Mouse (Mus musculus): ENCODE measurements around the gene Pcgf6. TPM values are rescaled to one million over a fixed set of nuclear protein-coding genes. Genes with fewer than 3 reads are reported as not detected.
"Not testable (repeated sequence)": the region's sequence is repeated elsewhere in the genome, so short reads cannot be mapped to it uniquely, and the experiment has no call there.

Gene Pcgf6
- polyA plus RNA-seq, 1 experiment from 2014 or later: 33.4 TPM

DNA sequence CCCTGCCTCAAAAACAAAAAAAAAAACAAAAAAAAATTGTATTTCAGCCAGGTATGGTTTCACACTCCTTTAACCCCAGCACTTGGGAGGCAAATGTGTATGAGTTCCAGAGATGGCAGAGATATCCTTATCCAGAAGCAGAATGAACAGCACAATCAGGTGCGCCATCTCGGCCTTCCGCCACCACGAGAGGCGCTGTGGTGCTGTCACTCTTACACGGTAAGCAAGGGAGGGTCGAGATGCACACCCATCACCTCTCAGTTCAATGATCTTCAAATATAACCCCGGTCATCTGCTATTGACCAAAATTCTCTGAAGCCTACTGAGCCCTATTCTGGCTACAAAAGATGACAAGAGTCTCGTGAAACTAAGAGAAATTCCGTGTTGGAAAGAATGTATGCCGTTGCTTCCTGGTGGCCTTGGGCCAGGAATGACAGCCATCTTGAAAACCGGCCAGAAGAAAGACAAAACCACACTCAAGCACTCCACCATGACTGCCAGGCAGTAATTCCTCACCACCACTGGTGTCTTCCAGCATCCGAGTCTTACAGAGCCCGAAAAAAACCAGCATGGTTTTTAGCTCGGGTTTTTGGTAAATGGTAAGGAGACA is 38.1 kb downstream of the Pcgf6 start:
- WGBS: 91% methylated on average over 15 of the region's 15 CpGs
- Histone ChIP-seq H3K4me1 (replicated peaks) (peaks cover 9% of the 10 kb centered on the region), H3K27ac (replicated peaks) (peak overlapping the region; percentile 97), H3K36me3 (no peaks in the 10 kb centered on the region), H3K4me3 (no peak overlapping the region), H3K27me3 (no peaks in the 10 kb centered on the region), H3K9ac (no peak overlapping the region), H3K4me2 (peak overlapping the region; percentile 78), H3K9me3 (no peaks in the 10 kb centered on the region)
- no peak for ATAC-seq (ENCODE audit: low FRiP score, low read depth)

DNA sequence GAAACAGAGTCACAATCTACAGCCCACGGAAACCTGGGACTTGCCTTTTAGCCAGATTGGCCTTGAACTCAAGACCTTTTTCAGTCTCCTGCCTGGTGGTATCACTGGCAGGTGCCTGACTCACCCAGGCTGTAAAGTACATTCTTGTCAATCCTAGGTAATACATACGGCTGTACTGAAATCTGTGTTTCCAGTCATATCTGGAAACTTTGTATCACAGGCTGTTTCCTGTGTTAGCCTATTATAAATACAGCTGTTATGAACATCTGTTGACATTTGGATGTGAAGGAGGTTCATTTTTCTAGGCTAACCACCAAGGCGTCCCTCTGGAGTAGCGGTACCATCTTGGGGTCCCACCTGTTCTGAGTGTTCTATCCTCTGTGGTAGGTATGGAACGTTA is 40.8 kb downstream of the Pcgf6 start:
- WGBS: 88% methylated on average over 5 of the region's 5 CpGs
- no peak overlapping the region for H3K27ac ChIP-seq (replicated peaks)
- ATAC-seq (ENCODE audit: low FRiP score, low read depth): no peak
- H3K9me3 ChIP-seq: no peaks in the 10 kb centered on the region
- peaks cover 9% of the 10 kb centered on the region for H3K4me1 ChIP-seq (replicated peaks)
- no peaks in the 10 kb centered on the region for H3K27me3 ChIP-seq
- no peak overlapping the region for H3K4me3 ChIP-seq
- no peak overlapping the region for H3K4me2 ChIP-seq
- H3K36me3 ChIP-seq: no peaks in the 10 kb centered on the region
- no peak overlapping the region for H3K9ac ChIP-seq

DNA sequence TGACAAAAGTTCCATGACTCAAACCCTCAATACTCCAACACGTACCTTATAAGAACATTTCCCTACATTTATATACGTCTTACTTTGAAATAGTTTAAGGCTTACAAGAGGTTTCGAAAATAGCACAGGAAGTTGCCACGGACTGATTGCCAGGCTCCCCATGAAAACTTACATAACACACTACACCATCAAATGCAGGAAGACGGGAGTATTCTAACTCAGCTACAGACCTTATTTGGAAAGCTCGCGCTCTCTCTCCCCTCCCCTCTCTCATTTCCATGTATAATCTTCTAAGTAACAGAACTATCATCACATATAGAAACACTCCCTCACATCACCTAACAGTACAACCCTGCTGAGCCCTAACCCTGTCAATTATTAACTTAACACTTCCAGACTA is 41.3 kb downstream of the Pcgf6 start:
- no peak overlapping the region for H3K27ac ChIP-seq (replicated peaks)
- H3K36me3 ChIP-seq: no peaks in the 10 kb centered on the region
- H3K9ac ChIP-seq: no peak overlapping the region
- no peaks in the 10 kb centered on the region for H3K27me3 ChIP-seq
- peaks cover 9% of the 10 kb centered on the region for H3K4me1 ChIP-seq (replicated peaks)
- 88% methylated on average over 7 of the region's 7 CpGs for WGBS
- no peak overlapping the region for H3K4me2 ChIP-seq
- no peak for ATAC-seq (ENCODE audit: low FRiP score, low read depth)
- no peak overlapping the region for H3K4me3 ChIP-seq
- no peaks in the 10 kb centered on the region for H3K9me3 ChIP-seq

DNA sequence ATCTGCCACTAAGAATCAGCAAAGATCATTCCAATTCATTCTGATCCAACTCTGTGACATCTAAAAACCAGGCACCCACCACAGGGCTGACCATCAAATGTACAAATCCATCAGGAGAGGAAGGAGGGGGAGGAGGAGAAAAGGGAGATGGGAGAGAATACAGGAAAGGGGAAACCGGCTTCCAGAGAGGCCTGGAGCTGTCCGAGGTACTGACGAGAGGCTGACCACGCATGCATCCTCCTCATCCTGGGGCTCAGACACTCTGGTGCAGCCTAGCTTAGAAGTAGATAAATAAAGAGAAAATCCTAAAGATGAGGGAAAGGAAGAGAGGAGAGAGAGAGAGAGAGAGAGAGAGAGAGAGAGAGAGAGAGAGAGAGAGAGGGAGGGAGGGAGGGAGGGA is 44.4 kb downstream of the Pcgf6 start:
- 6% methylated on average over 4 of the region's 4 CpGs for WGBS
- no peaks in the 10 kb centered on the region for H3K4me1 ChIP-seq (replicated peaks)

DNA sequence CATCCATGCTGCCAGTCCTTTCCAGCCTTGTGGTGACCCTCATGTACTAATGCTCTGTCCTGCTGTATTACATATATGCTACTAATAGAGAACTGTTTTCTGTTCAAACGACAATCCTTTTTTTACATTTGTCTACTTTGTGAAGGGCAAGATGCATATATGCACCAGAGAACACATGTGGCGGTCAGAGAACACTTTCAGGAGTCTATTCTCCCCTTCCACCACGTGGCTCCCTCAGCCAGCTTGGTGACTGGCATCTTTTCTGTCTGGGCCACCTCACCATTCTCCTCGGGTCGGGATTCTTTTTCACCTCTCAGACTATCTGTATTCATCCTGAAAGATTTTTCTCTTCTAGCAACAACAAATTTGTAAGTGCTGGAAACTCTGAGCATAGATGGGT is 44.8 kb downstream of the Pcgf6 start:
- Histone ChIP-seq H3K27ac (replicated peaks) (no peak overlapping the region), H3K4me2 (no peak overlapping the region), H3K4me1 (replicated peaks) (no peaks in the 10 kb centered on the region), H3K4me3 (no peak overlapping the region), H3K9ac (no peak overlapping the region), H3K9me3 (no peaks in the 10 kb centered on the region), H3K36me3 (no peaks in the 10 kb centered on the region), H3K27me3 (no peaks in the 10 kb centered on the region)
- ATAC-seq (ENCODE audit: low FRiP score, low read depth): no peak
- WGBS: 62% methylated on average over 5 of the region's 5 CpGs

More for the DNA sequence above, 44.4 kb downstream of the Pcgf6 start:
- ATAC-seq (ENCODE audit: low FRiP score, low read depth): no peak
- Histone ChIP-seq H3K36me3 (no peaks in the 10 kb centered on the region), H3K27me3 (no peaks in the 10 kb centered on the region), H3K4me2 (no peak overlapping the region), H3K9ac (no peak overlapping the region), H3K9me3 (no peaks in the 10 kb centered on the region), H3K27ac (replicated peaks) (no peak overlapping the region), H3K4me3 (no peak overlapping the region)

DNA sequence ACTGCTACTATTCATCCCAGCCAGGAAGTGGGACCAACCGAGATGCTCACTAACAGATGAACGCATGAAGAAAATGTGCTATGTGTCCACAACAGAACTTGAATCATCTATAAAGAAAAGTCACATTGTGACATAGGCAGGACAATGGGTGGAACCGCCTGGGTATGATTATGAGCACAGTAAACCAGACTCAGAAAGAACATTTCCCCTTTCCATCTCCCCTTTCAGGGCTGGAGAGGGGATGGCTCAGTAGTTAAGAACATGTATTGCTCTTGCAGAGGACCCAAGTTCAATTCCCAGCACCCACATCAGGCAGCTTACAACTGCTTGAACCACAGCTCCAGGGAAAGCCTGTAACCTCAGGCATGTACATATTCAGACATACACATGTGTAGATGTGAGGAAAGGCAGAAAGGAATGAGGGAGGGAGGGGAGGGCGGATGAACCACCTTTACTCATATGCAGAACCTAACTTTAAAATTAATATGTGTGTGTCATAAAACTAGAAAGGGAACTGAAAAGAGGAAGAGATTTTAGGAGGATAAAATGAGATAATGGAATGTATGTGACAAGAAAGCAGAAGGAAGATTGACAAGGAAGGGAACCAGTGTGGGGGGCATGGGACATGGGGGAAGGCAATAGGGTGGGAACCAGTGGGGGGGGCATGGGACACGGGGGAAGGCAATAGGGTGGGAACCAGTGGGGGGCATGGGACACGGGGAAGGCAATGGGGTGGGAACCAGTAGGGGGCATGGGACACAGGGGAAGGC is 46.8 kb downstream of the Pcgf6 start:
- Histone ChIP-seq H3K9me3 (no peaks in the 10 kb centered on the region), H3K36me3 (no peaks in the 10 kb centered on the region), H3K27me3 (no peaks in the 10 kb centered on the region), H3K4me3 (no peak overlapping the region), H3K4me1 (replicated peaks) (no peaks in the 10 kb centered on the region), H3K27ac (replicated peaks) (no peak overlapping the region), H3K4me2 (no peak overlapping the region), H3K9ac (no peak overlapping the region)
- 85% methylated on average over 6 of the region's 6 CpGs for WGBS
- ATAC-seq (ENCODE audit: low FRiP score, low read depth): no peak

DNA sequence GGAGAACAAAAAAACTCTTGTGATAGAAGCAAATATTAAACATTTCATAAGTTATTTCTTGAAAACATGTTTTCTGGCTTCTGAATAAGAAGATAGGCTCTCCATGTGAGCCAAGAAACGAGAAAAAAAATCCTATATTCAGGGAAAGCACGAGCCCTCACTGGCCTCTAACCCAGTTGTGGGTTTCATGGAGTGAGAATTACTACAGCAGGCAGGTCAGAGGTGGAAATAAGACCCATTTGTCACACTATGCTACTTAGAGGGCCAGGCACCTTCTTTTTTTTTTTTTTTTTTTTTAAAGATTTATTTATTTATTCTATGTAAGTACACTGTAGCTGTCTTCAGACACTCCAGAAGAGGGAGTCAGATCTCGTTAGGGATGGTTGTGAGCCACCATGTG is 50.3 kb downstream of the Pcgf6 start:
- not testable (repeated sequence) for H3K9me3 ChIP-seq; H3K9ac ChIP-seq; H3K27ac ChIP-seq (replicated peaks); H3K4me3 ChIP-seq; ATAC-seq (ENCODE audit: low FRiP score, low read depth); H3K27me3 ChIP-seq; H3K4me2 ChIP-seq; H3K4me1 ChIP-seq (replicated peaks); H3K36me3 ChIP-seq
- WGBS: 82% methylated on average over 2 of the region's 3 CpGs

DNA sequence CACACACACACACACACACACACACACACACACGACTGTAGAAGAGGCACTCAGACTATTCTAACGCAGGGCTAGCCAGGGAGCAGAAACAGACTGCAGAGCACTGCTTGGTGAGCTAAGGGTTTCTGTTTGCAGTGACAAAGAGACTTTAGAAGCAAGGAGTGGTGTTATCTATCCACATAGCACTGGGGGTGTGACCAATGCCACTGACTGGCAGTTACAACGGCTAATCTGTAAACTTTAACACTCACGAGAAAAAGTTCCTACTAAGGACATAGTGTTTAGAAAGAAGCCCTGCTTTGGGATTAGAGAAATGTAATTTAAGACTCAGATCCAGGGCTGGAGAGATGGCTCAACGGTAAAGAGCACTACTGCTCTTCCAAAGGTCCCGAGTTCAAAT is 51.0 kb downstream of the Pcgf6 start:
- WGBS: 90% methylated on average over 6 of the region's 6 CpGs
- Histone ChIP-seq H3K4me2 (no peak overlapping the region), H3K9me3 (no peaks in the 10 kb centered on the region), H3K36me3 (no peaks in the 10 kb centered on the region), H3K4me1 (replicated peaks) (no peaks in the 10 kb centered on the region), H3K27ac (replicated peaks) (no peak overlapping the region), H3K9ac (no peak overlapping the region), H3K27me3 (no peaks in the 10 kb centered on the region), H3K4me3 (no peak overlapping the region)
- ATAC-seq (ENCODE audit: low FRiP score, low read depth): no peak

DNA sequence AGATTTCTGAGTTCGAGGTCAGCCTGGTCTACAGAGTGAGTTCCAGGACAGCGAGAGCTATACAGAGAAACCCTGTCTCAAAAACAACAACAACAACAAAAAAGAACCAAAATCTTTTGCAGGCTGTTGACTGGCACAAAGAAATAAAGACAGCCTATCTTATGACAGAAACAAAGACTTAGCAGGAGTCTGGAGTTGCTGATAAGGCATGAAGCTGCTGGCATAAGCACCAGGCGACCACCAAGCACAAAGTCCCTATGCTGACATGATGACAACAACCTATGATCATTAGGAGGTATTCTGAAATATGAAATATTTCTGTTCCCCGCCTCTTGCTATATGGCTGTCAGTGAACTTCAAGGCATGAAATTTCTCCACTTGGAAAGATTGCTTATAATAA is 51.8 kb downstream of the Pcgf6 start:
- H3K9ac ChIP-seq: no peak overlapping the region
- H3K27ac ChIP-seq (replicated peaks): no peak overlapping the region
- 83% methylated on average over 4 of the region's 4 CpGs for WGBS
- H3K4me1 ChIP-seq (replicated peaks): no peaks in the 10 kb centered on the region
- H3K4me2 ChIP-seq: no peak overlapping the region
- no peak overlapping the region for H3K4me3 ChIP-seq
- no peak for ATAC-seq (ENCODE audit: low FRiP score, low read depth)
- no peaks in the 10 kb centered on the region for H3K9me3 ChIP-seq
- no peaks in the 10 kb centered on the region for H3K27me3 ChIP-seq
- H3K36me3 ChIP-seq: no peaks in the 10 kb centered on the region

DNA sequence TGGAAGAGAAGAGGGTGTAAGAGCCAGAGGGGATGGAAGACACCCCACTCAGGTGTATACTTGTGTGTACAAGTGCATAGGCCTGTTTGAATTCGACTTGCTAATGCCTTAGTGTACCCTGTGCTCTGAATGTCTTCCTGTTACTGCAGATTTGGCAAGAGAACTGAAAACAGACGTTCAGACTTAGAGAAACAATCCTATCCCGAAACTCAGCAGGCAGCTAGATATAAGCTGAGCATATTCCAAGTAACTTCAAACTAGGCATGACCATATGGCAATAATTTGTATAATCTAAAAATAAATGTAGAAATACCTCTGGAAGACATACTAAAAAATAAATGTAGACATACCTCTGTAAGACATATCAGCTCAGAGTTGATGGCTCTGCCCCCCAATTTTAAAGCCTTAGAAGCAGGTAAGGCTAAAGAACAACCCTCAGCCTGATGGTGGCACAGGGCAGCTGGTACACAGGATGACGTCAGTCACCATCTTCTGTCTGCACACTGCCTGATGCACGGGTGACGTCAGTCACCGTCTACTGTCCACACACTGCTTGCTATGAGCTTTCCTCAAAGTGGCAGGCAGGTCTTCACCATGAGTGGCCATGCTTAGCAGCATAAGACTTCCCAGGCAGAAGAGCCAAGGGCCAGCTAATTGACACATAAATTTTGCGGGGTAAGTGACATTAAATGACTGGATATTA is 52.4 kb downstream of the Pcgf6 start:
- WGBS: 86% methylated on average over 8 of the region's 8 CpGs
- ATAC-seq (ENCODE audit: low FRiP score, low read depth): no peak
- H3K9ac ChIP-seq: no peak overlapping the region
- no peak overlapping the region for H3K27ac ChIP-seq (replicated peaks)
- no peaks in the 10 kb centered on the region for H3K36me3 ChIP-seq
- no peak overlapping the region for H3K4me3 ChIP-seq
- no peaks in the 10 kb centered on the region for H3K9me3 ChIP-seq
- no peak overlapping the region for H3K4me2 ChIP-seq
- no peaks in the 10 kb centered on the region for H3K27me3 ChIP-seq
- no peaks in the 10 kb centered on the region for H3K4me1 ChIP-seq (replicated peaks)

DNA sequence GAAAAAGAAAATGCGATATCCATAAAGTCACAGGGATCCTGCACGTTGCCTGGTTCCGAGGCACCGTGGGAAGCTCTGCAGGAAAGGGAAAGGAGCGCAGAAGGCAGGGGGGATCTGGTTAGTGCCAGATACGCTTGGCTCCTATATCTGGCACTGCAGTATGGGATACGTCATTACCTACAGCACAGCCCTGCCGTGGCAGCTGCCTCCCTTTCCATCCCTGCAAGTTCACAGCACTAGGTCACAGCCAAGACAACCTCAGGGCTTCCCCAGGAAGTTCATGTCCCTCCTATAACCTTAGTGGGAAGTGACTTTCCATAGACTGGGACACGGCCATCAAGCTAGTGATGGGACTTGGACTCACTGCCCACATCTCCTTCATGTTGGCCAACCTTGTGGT is 54.6 kb downstream of the Pcgf6 start:
- H3K9ac ChIP-seq: no peak overlapping the region
- 88% methylated on average over 9 of the region's 9 CpGs for WGBS
- no peak for ATAC-seq (ENCODE audit: low FRiP score, low read depth)

DNA sequence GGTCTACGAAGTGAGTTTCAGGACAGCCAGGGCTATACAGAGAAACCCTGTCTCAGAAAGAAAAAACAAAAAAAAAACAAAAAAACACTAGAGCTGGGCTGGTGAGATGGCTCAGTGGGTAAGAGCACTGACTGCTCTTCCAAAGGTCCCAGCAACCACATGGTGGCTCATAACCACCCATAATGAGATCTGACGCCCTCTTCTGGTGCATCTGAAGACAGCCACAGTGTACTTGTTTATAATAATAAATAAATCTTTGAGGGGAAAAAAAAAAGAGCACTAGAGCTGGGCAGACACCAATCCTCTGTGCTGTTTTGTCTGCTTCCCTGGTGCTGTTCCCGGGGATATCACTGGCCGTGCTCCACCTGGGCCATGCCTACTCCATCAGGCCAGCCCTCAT is 58.4 kb downstream of the Pcgf6 start:
- not testable (repeated sequence) for ATAC-seq (ENCODE audit: low FRiP score, low read depth); H3K36me3 ChIP-seq; H3K4me2 ChIP-seq; H3K4me1 ChIP-seq (replicated peaks); H3K4me3 ChIP-seq; H3K9me3 ChIP-seq; H3K9ac ChIP-seq; H3K27ac ChIP-seq (replicated peaks); H3K27me3 ChIP-seq
- WGBS: 75% methylated on average over 4 of the region's 4 CpGs

More for the DNA sequence above, 54.6 kb downstream of the Pcgf6 start:
- Histone ChIP-seq H3K36me3 (no peaks in the 10 kb centered on the region), H3K9me3 (no peaks in the 10 kb centered on the region), H3K4me3 (no peak overlapping the region), H3K4me2 (no peak overlapping the region), H3K27ac (replicated peaks) (no peak overlapping the region), H3K4me1 (replicated peaks) (no peaks in the 10 kb centered on the region), H3K27me3 (no peaks in the 10 kb centered on the region)
